Mouse (Mus musculus) heart, postnatal 25 days (tissue): ENCODE measurements at regions not wholly inside any gene's neighbourhood (a gene's known extent, or its start where the extent isn't known, plus 50 kb on each side); places are given as distances from the start of the nearest gene placed in this dataset.

Experiments used
- DNase-seq: peaks from one replicate; pipeline ENCODE4 v3.0.0; 2022; ENCODE audit warnings: low spot score
- intact Hi-C: fragments of 180-260 bp; cut with DNase I; formaldehyde crosslinking; loops from one replicate; pipeline ENCODE4 v1.15.1; 2025

DNA sequence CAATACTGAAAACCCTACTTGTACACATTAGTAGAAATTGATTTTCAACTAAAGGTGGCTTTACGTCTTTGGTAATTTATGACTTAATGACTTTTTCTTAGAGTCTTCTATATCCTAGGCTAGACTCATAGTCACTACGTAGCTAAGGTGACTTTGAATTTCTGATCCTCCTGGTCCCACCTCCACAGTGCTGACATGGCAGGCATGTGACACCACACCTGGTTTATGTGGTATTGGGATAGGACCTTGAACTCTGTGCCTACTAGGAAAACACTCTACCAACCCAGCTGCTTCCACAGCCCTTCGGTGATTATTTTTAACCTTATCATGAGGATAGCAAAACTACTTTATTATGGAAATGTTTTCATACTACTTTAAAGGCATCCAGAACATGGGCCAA lies 51.5 kb upstream of the D7Ertd443e start:
- intact Hi-C loops, result no loop called here
- no peak for DNase-seq

DNA sequence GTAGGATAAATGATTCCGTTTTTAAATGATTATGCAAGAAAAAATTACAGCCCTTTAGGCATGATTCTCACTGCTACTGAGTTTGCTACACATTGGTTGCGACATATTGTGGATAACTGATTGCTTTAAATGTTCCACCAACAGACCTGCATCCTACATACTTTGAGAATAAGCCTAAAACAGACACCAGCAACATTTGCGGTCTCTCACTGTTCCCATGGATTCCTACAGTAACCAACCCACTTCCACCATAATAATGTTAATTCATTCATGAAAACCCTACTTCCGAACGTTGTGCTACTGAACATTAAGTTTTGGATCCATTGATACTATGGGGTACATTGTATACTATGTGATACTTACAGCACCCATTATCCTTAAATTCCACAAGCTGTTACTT lies 53.8 kb upstream of the D7Ertd443e start:
- DNase-seq, result no peak
- intact Hi-C loops, result no loop called here

DNA sequence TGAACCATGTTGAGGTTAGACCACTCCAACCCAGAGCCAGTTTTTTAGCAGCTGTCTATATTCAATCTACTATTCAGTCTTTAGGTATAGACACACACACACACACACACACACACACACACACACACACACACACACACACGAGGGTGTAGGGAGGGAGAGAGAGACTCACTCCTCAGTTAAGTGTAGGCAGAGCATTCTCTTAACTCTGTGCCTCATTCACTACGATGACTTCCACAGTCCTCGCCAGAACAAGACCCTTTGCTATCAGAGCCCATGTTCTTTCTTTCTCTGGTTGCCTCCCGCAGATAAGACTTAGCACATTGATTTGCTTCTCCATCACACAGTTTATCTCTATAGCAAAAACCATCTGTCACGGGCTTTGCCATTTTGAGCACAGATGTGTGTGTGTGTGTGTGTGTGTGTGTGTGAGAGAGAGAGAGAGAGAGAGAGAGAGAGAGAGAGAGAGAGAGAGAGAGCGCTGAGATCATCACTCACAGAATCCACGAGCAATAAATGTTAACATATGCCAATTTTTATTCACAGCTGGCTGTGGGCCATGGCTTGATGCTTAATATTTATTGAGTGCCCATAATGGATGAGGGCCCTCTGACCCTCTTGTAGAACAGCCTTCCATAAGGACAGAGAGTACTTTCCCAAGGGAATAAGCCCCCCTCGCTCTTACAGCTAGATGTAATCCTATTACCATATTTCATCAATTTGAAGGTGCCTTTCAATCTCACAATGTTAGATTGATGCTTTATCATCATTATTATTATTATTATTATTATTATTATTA lies 59.7 kb upstream of the D7Ertd443e start:
- intact Hi-C loops, result no loop called here
- no peak for DNase-seq

DNA sequence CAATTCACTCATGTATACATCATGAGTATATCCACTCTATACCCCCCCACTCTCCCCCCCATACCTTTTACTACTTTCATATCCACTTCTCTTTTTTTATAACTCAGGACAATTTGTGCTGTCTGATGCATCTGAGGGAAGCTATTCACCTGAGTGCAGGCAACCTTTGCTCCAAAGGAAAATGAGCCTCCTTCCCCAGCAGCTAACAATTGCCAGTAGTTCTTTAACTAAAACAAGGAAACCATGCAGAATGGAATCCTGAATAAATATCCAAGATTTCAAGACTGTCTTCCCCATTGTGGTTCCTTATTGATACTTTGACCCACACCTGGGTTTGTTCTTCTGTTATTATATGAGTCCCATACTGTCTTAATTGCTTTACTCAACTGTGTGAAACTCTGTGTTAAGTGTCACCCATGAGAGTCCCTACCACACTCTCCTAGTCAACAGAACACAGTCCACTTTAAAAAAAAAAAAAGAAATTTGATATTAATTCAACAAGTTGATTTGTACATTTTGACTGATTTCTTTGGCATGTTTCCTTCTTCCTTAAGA lies 62.3 kb upstream of the D7Ertd443e start:
- no peak for DNase-seq
- intact Hi-C loops, result no loop called here

DNA sequence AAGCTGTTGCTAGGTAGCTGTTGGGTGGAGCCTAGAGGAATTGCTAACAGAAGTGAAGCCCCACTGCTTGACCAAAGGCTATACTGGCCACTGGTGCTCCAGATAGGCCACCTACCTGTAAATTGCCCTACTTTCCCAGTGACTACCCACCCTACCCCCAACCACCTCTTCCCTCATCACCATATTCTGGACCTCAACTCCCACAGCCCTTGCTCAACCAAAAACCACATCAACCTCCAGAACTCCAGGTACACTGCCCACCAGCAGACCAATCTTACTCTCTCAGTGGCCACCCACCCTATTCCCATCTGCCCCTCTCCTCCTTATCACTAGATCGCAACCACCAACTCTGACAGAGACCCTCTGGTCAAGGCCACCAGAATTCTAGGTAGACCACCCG lies 63.4 kb upstream of the D7Ertd443e start:
- DNase-seq, result no peak
- intact Hi-C loops, result no loop called here

DNA sequence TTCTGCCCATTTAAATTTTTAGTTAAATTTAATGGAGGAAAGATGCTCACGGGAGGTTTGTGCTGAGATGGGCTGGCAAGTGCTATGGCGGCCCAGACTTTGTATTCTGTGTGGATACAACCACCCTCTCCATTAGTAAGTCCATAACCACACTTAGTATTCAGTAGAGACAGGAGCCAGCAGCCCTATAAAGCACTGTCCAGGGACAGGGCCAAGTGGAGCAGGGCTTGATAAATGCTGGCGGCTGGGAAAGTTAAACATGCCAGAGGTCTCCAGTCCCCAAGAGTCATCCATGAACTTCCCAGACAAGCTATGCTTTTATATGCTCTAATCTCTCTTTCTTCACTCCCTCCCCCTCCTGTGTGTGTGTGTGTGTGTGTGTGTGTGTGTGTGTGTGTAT lies 77.2 kb upstream of the D7Ertd443e start:
- no peak for DNase-seq
- intact Hi-C loops, result no loop called here

DNA sequence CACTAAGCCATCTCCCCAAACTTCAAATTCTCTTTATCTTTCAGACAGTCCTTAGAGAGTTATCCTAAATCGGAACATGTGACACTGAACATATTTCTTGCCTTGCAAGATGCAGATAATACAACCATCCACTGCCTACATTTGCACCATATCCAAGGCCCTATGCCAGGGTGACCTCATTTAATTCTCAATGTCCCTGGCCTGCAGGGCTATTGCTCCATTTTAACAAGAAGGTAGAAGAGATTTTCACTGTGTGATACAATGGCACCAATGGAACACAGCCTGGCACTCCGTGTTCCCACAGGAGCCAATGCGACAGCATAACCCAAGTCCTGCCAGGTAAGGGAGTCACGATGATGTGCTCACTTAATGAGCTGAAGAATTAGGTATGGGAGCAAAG lies 77.9 kb upstream of the D7Ertd443e start:
- DNase-seq, result no peak
- intact Hi-C loops, result no loop called here

DNA sequence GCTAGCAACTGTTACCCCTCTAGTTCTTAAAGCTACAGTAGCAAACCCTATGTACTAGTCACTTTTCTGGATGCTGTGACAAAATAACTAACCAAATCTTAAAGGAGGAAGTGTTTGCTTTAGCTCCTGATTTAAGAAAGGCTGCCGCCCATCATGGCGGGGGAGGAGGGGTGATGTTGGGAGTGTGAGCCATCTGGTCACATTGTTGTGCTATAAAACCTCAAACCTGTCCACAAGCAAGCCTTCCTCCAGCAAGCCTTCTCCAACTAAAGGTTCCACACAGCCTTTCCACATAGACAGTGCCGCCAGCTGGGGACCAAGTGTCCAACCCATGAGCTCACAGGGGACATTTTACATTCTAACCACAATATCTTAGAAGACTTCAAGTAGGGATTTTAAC lies 81.8 kb upstream of the D7Ertd443e start:
- DNase-seq, result no peak
- intact Hi-C loops, result no loop called here

DNA sequence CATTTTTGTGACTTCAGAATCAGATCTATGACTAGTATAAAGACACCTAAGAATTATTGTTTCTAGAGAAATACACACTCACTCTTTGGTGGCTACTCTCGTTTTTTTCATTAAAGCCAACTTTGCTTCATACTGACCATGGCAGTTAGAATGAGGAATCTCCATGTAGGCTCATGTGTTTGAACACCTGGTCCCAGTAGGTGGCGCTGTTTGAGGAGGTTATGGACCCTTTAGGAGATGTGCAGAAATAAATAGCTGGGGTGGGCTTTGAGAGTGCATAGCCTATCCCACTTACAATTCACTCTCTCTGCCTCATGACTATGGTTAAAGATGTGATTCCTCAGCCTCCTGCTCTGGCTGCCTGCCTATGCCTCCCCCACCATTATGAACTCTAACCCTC lies 85.8 kb upstream of the D7Ertd443e start:
- intact Hi-C loops, result no loop called here

DNA sequence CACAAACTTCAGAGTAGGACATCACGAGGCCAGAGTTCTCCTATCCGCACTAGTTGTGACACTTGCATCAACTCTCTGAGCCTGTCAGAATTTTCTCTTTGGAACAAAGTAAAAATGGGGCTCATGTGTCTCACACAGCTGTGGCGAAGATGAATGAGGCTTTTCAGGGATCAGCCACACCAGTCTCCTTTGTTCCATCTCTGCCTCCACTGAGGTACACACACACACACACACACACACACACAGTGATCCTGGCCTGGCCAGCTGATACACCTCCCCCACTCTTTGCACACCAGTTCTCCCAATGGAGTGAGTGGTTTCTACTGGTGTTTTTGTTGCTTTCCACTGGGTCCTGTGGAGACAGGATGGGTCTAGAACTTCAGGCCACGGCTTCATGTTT lies 105.9 kb upstream of the D7Ertd443e start:
- DNase-seq, result no peak
- intact Hi-C loops, result no loop called here

More for the DNA sequence above, 85.8 kb upstream of the D7Ertd443e start:
- no peak for DNase-seq

DNA sequence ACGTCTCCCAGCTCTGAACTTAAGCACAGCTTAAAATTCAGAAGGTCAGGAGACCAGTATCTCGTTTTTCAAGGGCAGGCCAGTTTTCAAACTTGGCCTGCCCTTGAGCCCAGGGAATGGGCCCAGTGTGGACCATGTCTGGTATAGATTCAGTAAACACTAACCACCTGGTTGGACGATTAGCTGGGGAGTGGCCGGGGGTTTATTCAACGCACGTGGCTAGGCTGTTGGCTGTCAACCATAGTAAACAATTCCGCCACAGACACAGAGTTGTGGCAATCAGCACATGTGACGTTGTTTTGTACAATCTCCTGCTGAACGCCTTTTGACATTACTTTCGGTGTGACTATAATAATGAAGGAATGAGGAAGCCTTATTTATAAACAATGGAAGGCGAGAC lies 111.8 kb upstream of the D7Ertd443e start:
- DNase-seq, result no peak
- intact Hi-C loops, result no loop called here

DNA sequence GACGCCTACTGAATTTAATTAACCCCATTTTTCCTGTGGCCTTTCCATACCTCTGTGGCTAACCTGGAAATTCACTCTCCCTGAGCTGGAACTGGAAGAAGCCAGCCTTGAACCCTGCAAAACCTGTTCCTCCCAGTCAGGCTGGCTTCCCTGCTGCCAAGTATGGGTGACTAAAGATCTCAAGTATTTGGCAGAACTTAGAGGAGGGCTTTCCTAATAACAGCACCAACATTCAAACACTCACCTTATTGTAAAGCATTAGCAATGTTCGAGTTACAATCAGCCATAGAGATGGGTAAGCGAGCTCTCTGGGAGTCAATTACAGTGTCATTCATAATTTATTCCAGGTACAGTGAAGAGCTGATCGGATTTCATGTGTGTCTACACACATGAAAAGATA lies 112.4 kb upstream of the D7Ertd443e start:
- intact Hi-C loops, result no loop called here
- no peak for DNase-seq

DNA sequence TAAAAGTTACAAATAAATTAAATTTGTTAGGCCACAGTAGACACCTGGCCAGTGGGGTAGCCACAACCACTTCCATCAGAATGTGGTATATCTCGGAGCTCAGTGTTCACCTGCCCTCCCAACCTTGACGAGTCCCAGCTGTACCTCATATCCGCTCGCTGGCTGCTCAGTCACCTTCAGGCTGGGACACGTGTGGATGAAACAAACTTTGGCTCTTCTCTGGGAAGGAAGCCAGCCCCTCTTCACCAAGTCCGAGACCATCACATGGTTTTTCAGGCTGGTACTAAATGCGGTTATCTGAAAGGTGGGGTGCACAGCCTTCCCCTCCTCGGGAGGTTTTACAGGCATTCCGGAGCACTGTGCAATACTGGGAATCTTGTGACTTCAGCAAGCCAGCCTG lies 113.3 kb upstream of the D7Ertd443e start:
- intact Hi-C loops, result no loop called here

DNA sequence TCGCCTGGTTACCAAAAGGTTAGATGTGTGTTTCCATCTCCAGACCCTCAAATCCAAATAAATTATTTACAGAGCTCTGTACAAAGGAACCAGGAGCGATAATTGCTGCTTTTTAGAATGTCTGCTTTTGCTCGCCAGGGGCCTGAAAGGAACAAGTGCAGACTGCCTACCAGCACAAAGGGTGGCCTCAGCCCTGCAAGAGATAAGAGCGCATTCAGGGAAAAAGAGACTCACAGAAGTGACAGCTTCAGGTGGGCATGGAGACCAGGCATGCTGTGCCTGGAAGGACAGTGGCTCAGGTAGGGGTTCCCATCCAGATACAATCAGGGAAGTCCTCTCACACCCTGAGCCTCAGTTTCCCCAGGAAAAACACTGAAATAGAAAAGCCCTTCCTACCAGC lies 114.0 kb upstream of the D7Ertd443e start:
- no peak for DNase-seq
- intact Hi-C loops, result no loop called here

More for the DNA sequence above, 113.3 kb upstream of the D7Ertd443e start:
- no peak for DNase-seq

DNA sequence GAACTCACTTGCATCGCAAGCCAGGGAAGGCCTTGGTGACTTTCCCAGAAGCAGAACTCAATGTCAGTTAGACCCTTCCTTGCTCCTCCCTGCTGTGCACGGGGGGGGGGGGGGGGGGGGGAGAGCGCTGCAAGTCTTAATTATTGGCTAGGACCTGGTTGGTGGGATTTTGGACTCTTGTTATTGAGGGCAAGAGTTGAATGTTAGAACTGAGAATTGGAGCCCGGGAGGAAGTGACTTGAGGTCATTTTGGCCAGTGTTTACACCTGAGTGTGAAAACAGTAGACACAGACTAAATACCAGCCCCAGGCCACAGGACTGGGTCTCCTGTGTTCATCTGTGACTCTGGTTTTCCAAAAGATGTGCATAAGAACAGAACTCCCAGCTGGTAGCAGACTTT lies 114.7 kb upstream of the D7Ertd443e start:
- intact Hi-C loops, result no loop called here
- no peak for DNase-seq

DNA sequence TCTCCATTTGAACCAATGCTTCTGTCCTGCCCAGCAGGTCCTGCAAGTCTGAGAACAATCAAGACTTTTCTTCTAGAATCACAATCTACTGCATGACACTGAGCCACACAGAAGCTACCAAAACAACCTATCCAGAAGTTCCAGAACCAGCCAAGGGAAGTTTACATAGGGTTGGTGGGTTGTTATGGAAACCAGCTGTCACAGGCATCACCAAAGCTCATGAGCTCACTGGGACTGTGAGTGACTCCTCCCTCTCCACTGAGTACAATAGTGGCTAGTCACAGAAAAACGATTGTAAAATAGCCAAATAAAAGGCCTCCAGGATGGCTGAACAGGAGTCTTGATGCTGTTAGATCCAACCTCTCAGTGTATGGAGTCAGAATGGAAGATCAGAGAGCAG lies 115.6 kb upstream of the D7Ertd443e start:
- no peak for DNase-seq
- intact Hi-C loops, result no loop called here

DNA sequence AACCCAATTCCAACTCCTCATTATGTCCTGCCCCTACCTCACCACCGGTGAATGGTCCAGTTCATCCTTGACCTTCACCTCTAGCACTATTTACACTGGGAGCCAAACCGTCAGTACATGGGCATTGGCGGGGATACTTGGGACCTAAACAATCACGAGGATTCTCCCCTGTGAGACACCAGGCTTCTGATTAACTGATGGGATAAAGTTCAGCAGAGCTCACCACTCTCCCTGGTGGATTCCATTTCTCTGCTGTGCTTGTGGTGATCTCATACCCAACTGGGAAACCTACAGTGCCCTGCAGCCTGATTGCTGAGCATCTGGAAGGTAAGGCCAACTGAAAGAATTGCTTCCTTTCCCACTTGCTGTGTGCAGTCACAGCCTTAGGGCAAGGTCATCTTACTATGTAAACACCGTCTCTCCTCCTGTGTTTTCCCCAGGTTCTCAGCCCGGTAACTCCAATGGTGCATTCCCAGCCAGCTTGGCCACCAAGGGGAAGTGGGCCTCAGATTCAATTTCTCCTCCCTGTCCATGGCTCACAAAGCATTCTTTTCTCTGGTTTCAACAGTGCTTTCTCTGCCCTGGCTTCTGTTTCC lies 125.0 kb upstream of the D7Ertd443e start:
- intact Hi-C loops, result no loop called here
- DNase-seq, result no peak

DNA sequence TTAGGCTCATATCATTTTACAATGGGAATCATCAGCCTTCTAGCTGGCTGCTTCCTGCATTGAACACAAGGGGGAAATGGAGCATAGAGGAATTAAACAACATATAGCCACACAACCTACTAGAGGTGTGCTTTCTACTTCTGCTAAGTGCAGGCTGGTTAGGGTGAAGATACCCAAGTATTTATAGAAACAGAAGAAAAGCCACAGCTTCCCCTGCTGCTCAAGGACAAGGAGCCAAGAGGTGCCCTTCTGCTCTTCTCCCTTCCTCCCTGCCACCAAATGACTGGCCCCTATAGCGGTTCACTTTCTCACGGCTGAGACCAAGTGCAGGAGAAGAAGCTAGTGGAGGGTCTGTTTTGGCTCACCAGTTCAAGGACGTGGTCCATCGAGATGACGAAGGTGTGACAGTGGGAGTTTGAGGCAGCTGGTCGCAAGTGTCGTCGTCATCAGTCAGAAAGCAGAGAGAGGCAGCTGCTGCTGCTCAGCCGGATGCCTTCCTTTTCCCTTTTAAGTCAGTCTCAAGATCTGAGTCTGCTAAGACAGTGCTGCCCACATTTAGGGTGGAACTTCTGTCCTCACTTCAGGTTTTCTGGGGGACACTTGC lies 134.0 kb upstream of the D7Ertd443e start:
- intact Hi-C loops, result no loop called here

DNA sequence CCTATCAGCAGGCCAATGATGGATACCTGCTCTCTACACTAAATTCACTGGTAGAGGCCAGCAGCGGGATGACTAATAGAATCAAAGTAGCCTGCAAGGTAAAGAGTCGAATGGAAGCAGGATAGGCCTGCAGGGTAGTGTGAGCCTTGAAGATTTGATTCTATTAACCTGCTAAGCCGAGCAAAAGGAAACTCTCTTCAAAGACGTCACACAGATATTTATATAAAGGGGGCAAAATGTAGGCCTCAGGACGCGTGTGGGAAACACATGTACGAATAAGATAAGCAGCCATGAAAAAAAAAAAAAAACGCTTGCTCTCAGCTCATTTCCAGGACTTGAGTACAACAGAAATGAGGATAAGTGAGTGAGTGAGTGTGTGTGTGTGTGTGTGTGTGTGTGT lies 138.4 kb upstream of the D7Ertd443e start:
- DNase-seq, result no peak
- intact Hi-C loops, result no loop called here

More for the DNA sequence above, 134.0 kb upstream of the D7Ertd443e start:
- no peak for DNase-seq

DNA sequence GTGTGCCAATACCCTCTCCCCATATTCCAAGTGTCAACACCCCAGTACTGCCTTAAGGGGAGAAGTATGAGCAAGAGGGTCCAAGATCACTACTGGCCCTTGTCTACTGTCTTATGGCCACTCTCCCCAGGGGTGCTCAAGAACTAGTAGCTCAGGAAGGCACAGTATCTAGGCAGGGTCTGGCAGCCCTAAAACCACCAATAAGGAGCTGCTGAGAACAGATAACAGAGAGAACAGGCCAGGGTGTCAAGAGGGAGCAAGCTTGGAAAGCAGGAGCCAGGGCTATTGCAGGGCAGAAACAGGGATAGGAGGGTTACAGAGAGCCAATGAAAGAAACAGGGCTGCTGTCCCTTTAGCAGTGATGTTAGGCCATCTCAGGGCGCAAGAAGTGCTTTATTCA lies 139.6 kb upstream of the D7Ertd443e start:
- intact Hi-C loops, result no loop called here
- DNase-seq, result no peak

DNA sequence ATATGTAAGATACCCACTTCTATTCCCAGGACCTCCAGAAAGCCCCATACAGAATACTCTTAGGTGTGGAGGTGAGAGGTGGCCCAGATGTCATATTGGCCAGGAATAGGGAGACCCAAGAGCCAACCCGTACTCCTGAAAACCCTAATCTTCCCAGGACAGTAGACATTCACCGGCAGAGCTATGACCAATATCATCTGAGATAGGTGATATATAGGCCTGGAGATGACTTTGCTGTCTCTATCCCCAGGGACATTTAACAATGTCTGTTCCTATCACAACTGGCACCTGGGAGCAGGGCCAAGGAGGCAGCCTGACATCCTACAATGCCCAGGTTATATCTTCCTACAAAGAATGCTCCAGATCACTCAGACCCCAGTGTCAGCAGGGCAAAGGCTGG lies 140.0 kb upstream of the D7Ertd443e start:
- no peak for DNase-seq
- intact Hi-C loops, result no loop called here
